Mouse (Mus musculus) stomach, embryonic 14.5 days (tissue): ENCODE measurements around the gene Usp36. TPM values are rescaled to one million over a fixed set of nuclear protein-coding genes. Genes with fewer than 3 reads are reported as not detected.

Experiments
- ATAC-seq: fragments of 200-750 bp; cut with Nextera tagmentation; 2 replicates; pipeline ENCODE4 v1.8.0; 2017; ENCODE audit warnings: low read depth, moderate TSS enrichment; ENCODE audit not compliant: insufficient number of reproducible peaks, insufficient read depth, low FRiP score
- H3K27ac ChIP-seq: fragments of 300-500 bp; sonication (generic); 2 replicates; pipeline ENCODE4 v1.5.1; 2014; ENCODE audit warnings: mild to moderate bottlenecking, low read length, moderate library complexity, mixed read lengths
- H3K27me3 ChIP-seq: fragments of 300-500 bp; sonication (generic); 2 replicates; pipeline ENCODE4 v1.6.1; 2014; ENCODE audit warnings: low read length, control low read depth, mixed read lengths; ENCODE audit not compliant: control insufficient read depth, insufficient read depth
- H3K36me3 ChIP-seq: fragments of 300-500 bp; sonication (generic); 2 replicates; pipeline ENCODE4 v1.6.1; 2014; ENCODE audit warnings: mild to moderate bottlenecking, control low read depth, low read length, moderate library complexity, mixed read lengths; ENCODE audit not compliant: control insufficient read depth, insufficient read depth
- H3K4me1 ChIP-seq: fragments of 300-500 bp; sonication (generic); 2 replicates; pipeline ENCODE4 v1.6.1; 2014; ENCODE audit warnings: low read length, control low read depth, mixed read lengths; ENCODE audit not compliant: control insufficient read depth, insufficient read depth
- H3K4me2 ChIP-seq: fragments of 300-500 bp; sonication (generic); replicated peaks from 2 replicates; pipeline ENCODE4 v1.6.1; 2014; ENCODE audit warnings: low read depth, low read length, control low read depth
- H3K4me3 ChIP-seq: fragments of 300-500 bp; sonication (generic); 2 replicates; pipeline ENCODE4 v1.5.1; 2014; ENCODE audit warnings: low read depth, low read length, control low read depth
- H3K9ac ChIP-seq: fragments of 300-500 bp; sonication (generic); replicated peaks from 2 replicates; pipeline ENCODE4 v1.6.1; 2014; ENCODE audit warnings: low read depth, mild to moderate bottlenecking, control low read depth, low read length, moderate library complexity, mixed read lengths
- H3K9me3 ChIP-seq: fragments of 300-500 bp; sonication (generic); 2 replicates; pipeline ENCODE4 v1.6.1; 2016; ENCODE audit warnings: low read depth, low read length, control low read depth; ENCODE audit not compliant: control insufficient read depth
- WGBS: fragments of 180-500 bp; shearing (Covaris S2); extraction: QIAGEN DNeasy Blood & Tissue Kit; methylation state at CpG from one replicate; pipeline ENCODE4 v1.1.7; 2014; 5-methylcytosine and 5-hydroxymethylcytosine counted together
- polyA plus RNA-seq: library from polyadenylated mRNA; unstranded; fragments of >200 nt; fragmentation: Nextera tagmentation; extraction: Ambion mirVana; gene quantifications from 2 replicates; pipeline ENCODE4 v1.2.1, GENCODE M21; 2014

The Usp36 gene
- polyA plus RNA-seq, 1 experiment from 2014 or later = 19.1 TPM

GRCm38 (mm10) chr11:118229941-118230340 lies 60.1 kb downstream of the Usp36 start:
- Histone ChIP-seq H3K36me3 (no peaks in the 10 kb centered on the region), H3K27me3 (no peaks in the 10 kb centered on the region), H3K4me2 (no peak overlapping the region), H3K4me3 (no peak overlapping the region), H3K9ac (no peak overlapping the region), H3K9me3 (no peaks in the 10 kb centered on the region), H3K4me1 (peaks cover 12% of the 10 kb centered on the region; the same call in 1 of the 2 replicates), H3K27ac (no peak overlapping the region)
- 90% methylated on average over 5 of the region's 5 CpGs for WGBS
- ATAC-seq = no peak

GRCm38 (mm10) chr11:118227650-118228049 lies 62.4 kb downstream of the Usp36 start:
- Histone ChIP-seq H3K9me3 (no peaks in the 10 kb centered on the region), H3K27ac (no peak overlapping the region), H3K27me3 (no peaks in the 10 kb centered on the region), H3K9ac (no peak overlapping the region), H3K36me3 (no peaks in the 10 kb centered on the region), H3K4me2 (no peak overlapping the region), H3K4me3 (no peak overlapping the region), H3K4me1 (peaks cover 9% of the 10 kb centered on the region; the same call in 1 of the 2 replicates)
- WGBS = 70% methylated on average over 7 of the region's 7 CpGs
- ATAC-seq = no peak

GRCm38 (mm10) chr11:118226850-118227249 lies 63.2 kb downstream of the Usp36 start:
- no peak overlapping the region for H3K27ac ChIP-seq
- no peaks in the 10 kb centered on the region for H3K9me3 ChIP-seq
- H3K4me2 ChIP-seq = no peak overlapping the region
- ATAC-seq = no peak
- H3K27me3 ChIP-seq = no peaks in the 10 kb centered on the region
- H3K4me3 ChIP-seq = no peak overlapping the region
- WGBS = 83% methylated on average over 7 of the region's 7 CpGs
- peaks cover 2% of the 10 kb centered on the region; the same call in 1 of the 2 replicates for H3K4me1 ChIP-seq
- no peaks in the 10 kb centered on the region for H3K36me3 ChIP-seq
- H3K9ac ChIP-seq = no peak overlapping the region

GRCm38 (mm10) chr11:118225862-118226261 lies 64.2 kb downstream of the Usp36 start:
- Histone ChIP-seq H3K9me3 (no peaks in the 10 kb centered on the region), H3K27ac (no peak overlapping the region), H3K9ac (no peak overlapping the region), H3K27me3 (no peaks in the 10 kb centered on the region), H3K36me3 (no peaks in the 10 kb centered on the region), H3K4me1 (peaks cover 2% of the 10 kb centered on the region; the same call in 1 of the 2 replicates), H3K4me2 (no peak overlapping the region), H3K4me3 (no peak overlapping the region)
- no peak for ATAC-seq
- 66% methylated on average over 1 of the region's 1 CpGs for WGBS

- no peak overlapping the region for H3K27ac ChIP-seq
- H3K9me3 ChIP-seq = no peaks in the 10 kb centered on the region
- 78% methylated on average over 12 of the region's 12 CpGs for WGBS
- no peak overlapping the region for H3K4me2 ChIP-seq
- H3K36me3 ChIP-seq = no peaks in the 10 kb centered on the region
- H3K9ac ChIP-seq = no peak overlapping the region
- H3K4me3 ChIP-seq = no peak overlapping the region
- no peak for ATAC-seq
- no peaks in the 10 kb centered on the region for H3K27me3 ChIP-seq
- peaks cover 4% of the 10 kb centered on the region; the same call in 1 of the 2 replicates for H3K4me1 ChIP-seq
Measured at GRCm38 (mm10) chr11:118225056-118225836, 64.8 kb downstream of the Usp36 start.

- no peak overlapping the region for H3K9ac ChIP-seq
- no peaks in the 10 kb centered on the region for H3K27me3 ChIP-seq
- H3K4me2 ChIP-seq = no peak overlapping the region
- 77% methylated on average over 10 of the region's 10 CpGs for WGBS
- peaks cover 5% of the 10 kb centered on the region; the same call in 1 of the 2 replicates for H3K4me1 ChIP-seq
- H3K4me3 ChIP-seq = no peak overlapping the region
- no peak overlapping the region for H3K27ac ChIP-seq
- ATAC-seq = no peak
- H3K9me3 ChIP-seq = no peaks in the 10 kb centered on the region
- H3K36me3 ChIP-seq = no peaks in the 10 kb centered on the region
Measured at GRCm38 (mm10) chr11:118223416-118224067, 66.5 kb downstream of the Usp36 start.

GRCm38 (mm10) chr11:118222917-118223316 lies 67.1 kb downstream of the Usp36 start:
- 73% methylated on average over 5 of the region's 5 CpGs for WGBS
- H3K36me3 ChIP-seq = no peaks in the 10 kb centered on the region
- H3K27ac ChIP-seq = no peak overlapping the region
- no peaks in the 10 kb centered on the region for H3K27me3 ChIP-seq
- no peaks in the 10 kb centered on the region for H3K9me3 ChIP-seq
- peaks cover 5% of the 10 kb centered on the region; the same call in 1 of the 2 replicates for H3K4me1 ChIP-seq
- H3K9ac ChIP-seq = no peak overlapping the region
- ATAC-seq = no peak
- H3K4me3 ChIP-seq = no peak overlapping the region
- H3K4me2 ChIP-seq = no peak overlapping the region

GRCm38 (mm10) chr11:118222351-118222885 lies 67.6 kb downstream of the Usp36 start:
- no peak overlapping the region for H3K9ac ChIP-seq

More at GRCm38 (mm10) chr11:118222351-118222885, 67.6 kb downstream of the Usp36 start:
- 57% methylated on average over 6 of the region's 6 CpGs for WGBS
- no peaks in the 10 kb centered on the region for H3K9me3 ChIP-seq
- no peaks in the 10 kb centered on the region for H3K36me3 ChIP-seq
- no peaks in the 10 kb centered on the region for H3K27me3 ChIP-seq
- no peak overlapping the region for H3K27ac ChIP-seq
- no peak for ATAC-seq
- H3K4me3 ChIP-seq = no peak overlapping the region
- no peak overlapping the region for H3K4me2 ChIP-seq
- H3K4me1 ChIP-seq = peaks cover 5% of the 10 kb centered on the region; the same call in 1 of the 2 replicates
